Mouse (Mus musculus): ENCODE data around the gene Sftpa1.

Sftpa1 gene

DNA sequence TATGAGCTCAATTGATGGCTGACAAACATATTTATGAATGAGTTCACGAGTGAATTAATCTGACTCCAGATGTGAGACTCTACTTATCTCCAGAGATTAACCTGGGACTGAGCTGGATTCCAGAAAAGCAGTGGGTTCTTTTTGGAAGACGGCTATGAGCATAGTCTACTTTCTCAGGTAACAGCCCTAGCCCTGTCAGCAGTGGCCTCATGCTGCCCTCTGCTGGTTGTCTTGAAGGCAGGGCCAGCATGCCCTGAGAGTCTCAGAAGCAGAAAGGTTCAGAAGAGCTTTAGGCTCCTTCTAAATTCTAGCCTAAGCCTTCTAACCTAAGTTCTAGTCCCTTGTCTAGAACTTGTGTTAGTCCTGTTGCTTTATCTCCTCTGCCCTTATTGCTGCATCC lies 31.1 kb downstream of the Sftpa1 start:
- DNase-seq: no peak

DNA sequence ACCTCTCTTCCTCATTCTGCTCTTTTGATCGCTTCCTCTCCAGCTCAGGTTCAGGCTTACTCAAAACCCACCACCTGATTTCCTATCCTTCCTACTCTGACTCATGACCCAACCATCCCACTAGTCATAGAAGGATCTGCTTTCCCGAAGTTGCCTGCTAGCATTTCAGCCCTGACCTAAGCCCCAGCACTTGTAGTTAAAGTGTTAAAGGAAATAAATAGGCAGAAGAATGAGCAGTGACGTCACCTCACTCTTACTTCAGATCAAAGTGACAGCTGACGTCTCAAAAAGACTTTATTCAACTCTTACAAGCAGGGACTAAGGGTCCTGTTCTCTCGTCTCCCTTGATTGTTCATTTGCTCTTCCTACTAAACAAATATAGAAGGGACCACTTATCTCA lies 35.7 kb downstream of the Sftpa1 start:
- no peak for DNase-seq

DNA sequence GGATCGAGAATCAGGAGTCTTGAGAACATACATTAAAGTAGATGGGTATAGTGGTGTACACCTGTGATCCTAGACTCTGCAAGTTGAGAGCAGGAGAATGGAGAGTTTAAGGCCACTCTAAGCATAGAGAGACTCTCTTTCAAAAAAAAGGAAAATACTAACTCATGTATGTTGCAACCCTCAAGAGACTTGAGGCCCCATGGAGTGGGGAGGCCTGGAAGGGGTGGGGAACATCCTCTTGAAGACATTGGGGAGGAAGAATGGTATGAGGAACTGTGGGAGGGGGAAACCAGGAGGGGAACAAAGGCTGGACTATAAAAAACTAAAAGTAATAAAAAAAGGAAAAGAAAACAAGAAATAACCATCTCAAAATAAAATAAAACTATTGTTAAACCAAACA lies 37.0 kb downstream of the Sftpa1 start:
- no peak for DNase-seq

DNA sequence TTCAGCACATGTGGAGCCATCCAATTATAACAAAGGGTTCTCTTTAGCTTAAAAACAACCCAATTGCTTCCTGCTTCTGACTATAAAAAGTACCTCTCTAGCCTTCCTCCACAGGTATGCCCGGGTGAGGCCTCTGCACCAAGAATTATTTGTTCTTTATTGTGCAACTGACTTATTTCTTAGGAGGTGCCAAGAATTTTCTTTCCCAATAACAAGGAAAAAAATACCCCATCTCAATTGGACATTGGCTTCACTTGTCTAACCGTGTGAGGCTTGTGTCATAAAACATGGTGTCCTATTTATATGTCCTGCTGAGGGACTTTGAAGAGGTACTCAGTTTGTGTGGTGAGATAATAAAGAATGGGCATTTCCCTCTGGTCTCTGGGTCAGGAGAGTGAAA lies 38.9 kb downstream of the Sftpa1 start:
- no peak for DNase-seq

DNA sequence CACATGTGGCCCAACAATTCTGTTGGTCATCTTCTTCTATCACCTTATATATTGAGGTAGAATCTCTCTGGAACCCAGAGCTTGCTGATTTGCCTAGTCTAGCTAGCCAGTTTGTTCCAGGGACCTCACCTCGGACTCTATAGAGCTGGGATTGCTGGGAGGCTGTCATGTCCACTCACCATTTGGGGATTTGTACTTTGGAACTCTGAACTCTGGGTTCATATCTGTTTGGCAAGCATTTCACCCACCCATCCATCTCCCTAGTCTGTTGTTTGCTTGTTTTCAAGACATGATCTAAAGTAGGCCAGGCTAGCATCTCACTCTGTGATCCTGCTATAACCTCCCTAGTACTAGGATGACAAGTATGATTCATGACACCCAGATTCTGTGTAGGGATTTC lies 43.2 kb downstream of the Sftpa1 start:
- no peak for DNase-seq

DNA sequence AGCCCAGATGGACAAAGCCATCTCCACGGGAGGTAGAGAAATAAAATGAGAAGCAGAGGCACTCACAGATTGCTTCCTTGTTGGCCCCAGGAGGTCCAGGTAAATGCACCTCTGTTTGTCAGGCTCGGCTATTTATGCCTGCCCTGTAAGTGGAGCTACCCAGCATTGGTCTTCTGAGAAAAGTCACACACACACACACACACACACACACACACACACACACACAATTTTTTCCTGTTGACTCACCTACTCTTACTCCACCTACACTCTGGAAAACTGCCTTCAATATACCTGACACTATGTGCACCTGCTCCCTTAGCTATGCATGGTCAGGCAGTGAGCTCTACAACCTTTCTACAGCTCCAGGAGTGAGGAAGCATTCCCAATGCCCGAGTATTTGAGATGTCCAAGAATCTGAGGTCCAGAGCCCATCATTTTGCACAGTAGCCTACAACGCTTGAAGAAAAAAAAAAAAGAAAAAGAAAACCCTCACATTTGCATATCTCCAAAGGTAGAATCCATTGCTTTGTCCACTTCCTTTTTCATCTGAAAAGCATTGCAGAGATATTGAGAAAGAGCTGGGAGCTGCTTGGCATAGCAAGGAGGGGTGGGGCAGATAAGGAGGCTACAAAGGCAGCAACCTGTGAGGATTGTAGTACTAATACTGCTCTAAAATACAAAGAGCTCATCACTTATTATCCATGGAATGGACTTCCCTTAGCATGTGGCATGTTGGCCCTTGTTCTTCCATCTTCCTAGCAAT lies 53.7 kb downstream of the Sftpa1 start, which contains the start of gene Sftpd:
Sftpd (minus strand) TSS at position 91 of the 763 bp plus-strand sequence.
- no peak for DNase-seq
